ENCODE assay signal across 12 mouse cellular contexts in genomic region chr10:94380662-94381392, GRCm38 (mm10).
DNase-seq lines count a peak whose midpoint lies in the region; ATAC-seq and TF ChIP-seq lines count a peak whose summit lies in the region.
"Had no signal": no experiment of that assay in that cellular context is flagged by ENCODE, and none has a peak within 500 bp of the region (broad histone marks: within the 10 kb centered on the region; RNA-seq: fewer than 3 reads in every experiment).

No protein-coding gene starts in this region.

- H3K9ac ChIP-seq in lung, embryonic 14.5 days = no peak overlapping the region
- H3K9ac ChIP-seq: hindbrain, embryonic 13.5 days; midbrain, embryonic 12.5 days had no signal

- 51% methylated on average over 9 of the region's 9 CpGs for WGBS in lung, embryonic 14.5 days

- H3K27me3 ChIP-seq in lung, embryonic 14.5 days (ENCODE audit: insufficient read depth, low read length) = no peaks in the 10 kb centered on the region
- H3K27me3 ChIP-seq: hindbrain, embryonic 13.5 days; midbrain, embryonic 12.5 days had no signal

- H3K36me3 ChIP-seq in lung, embryonic 14.5 days (ENCODE audit: insufficient read depth) = no peaks in the 10 kb centered on the region
- H3K36me3 ChIP-seq: limb, embryonic 10.5 days; midbrain, embryonic 12.5 days had no signal

- H3K4me2 ChIP-seq in lung, embryonic 14.5 days = no peak overlapping the region
- H3K4me2 ChIP-seq: hindbrain, embryonic 13.5 days; midbrain, embryonic 12.5 days had no signal

- H3K4me1 ChIP-seq in lung, embryonic 14.5 days (ENCODE audit: insufficient read depth) = peaks cover 5% of the 10 kb centered on the region

- peaks cover 4% of the 10 kb centered on the region; the same call in 1 of the 2 replicates for H3K9me3 ChIP-seq in lung, embryonic 14.5 days (ENCODE audit: low read depth, low read length)

- DNase-seq in layer of hippocampus, adult 11-12 months (ENCODE audit: low spot score) = peak; percentile 49
- no peak for DNase-seq in layer of hippocampus, adult 9-10 months (ENCODE audit: low spot score)
- DNase-seq in Muller cell, postnatal 12 days (ENCODE audit: inconsistent ontology term) = peak; percentile 84
- peak; percentile 21 for DNase-seq in lung, embryonic 14.5 days
- no peak for DNase-seq in frontal cortex, postnatal 25 days (ENCODE audit: low spot score in 2 of 2)
- DNase-seq in B cell, adult 2 months = no peak
- DNase-seq in adrenal gland, adult (ENCODE audit: inconsistent age in 2 of 2, low spot score in 1 of 2) = no peak
- DNase-seq: thymus, adult 18-20 months had no signal

- no peak for TF ChIP-seq CTCF in lung, embryonic 14.5 days (IDR thresholded peaks at IDR 0.05; ENCODE audit: low read depth)

- H3K27ac ChIP-seq in lung, embryonic 14.5 days (ENCODE audit: low read depth) = no peak overlapping the region
- H3K27ac ChIP-seq: hindbrain, embryonic 13.5 days; limb, embryonic 10.5 days; midbrain, embryonic 12.5 days had no signal

- no peak overlapping the region for H3K4me3 ChIP-seq in lung, embryonic 14.5 days (ENCODE audit: low read depth, low read length)
- H3K4me3 ChIP-seq: hindbrain, embryonic 13.5 days; limb, embryonic 10.5 days; midbrain, embryonic 12.5 days had no signal

- ATAC-seq in granulocyte monocyte progenitor cell, adult 5-6 weeks (replicated peaks; ENCODE audit: poor library complexity, severe bottlenecking) = peak; percentile 77
- no peak for ATAC-seq in lung, embryonic 14.5 days (ENCODE audit: insufficient read depth)

Comparison
In these comparisons a context has a peak if more than half of its experiments do, and no peak if none do; other contexts are left out.
1. DNase-seq: peak in layer of hippocampus, adult 11-12 months (single experiment), Muller cell, postnatal 12 days (single experiment) and lung, embryonic 14.5 days (single experiment); none in layer of hippocampus, adult 9-10 months (single experiment), frontal cortex, postnatal 25 days (0 of 2), B cell, adult 2 months (0 of 2) and adrenal gland, adult (0 of 2).